Mouse (Mus musculus) neural tube, embryonic 14.5 days (tissue): Measurements from ENCODE around the gene Mettl7a1. TPM values are rescaled to one million over a fixed set of nuclear protein-coding genes. Genes with fewer than 3 reads are reported as not detected.
"Not testable (repeated sequence)": the region's sequence is repeated elsewhere in the genome, so short reads cannot be mapped to it uniquely, and the experiment has no call there.

Source experiments
- ATAC-seq: fragments of 200-750 bp; cut with Nextera tagmentation; 2 replicates; pipeline ENCODE4 v1.8.0; 2017; ENCODE audit warnings: low read depth, mild to moderate bottlenecking, moderate TSS enrichment, moderate library complexity
- H3K27ac ChIP-seq: fragments of 300-500 bp; sonication (generic); 2 replicates; pipeline ENCODE4 v1.5.1; 2014; ENCODE audit warnings: low read depth, mild to moderate bottlenecking, control low read depth, low read length, moderate library complexity, mixed read lengths
- H3K27me3 ChIP-seq: fragments of 300-500 bp; sonication (generic); 2 replicates; pipeline ENCODE4 v1.6.1; 2014; ENCODE audit warnings: low read length; ENCODE audit not compliant: control insufficient read depth, insufficient read depth
- H3K36me3 ChIP-seq: fragments of 300-500 bp; sonication (generic); 2 replicates; pipeline ENCODE4 v1.6.1; 2014; ENCODE audit warnings: low read length, mixed read lengths; ENCODE audit not compliant: control insufficient read depth, insufficient read depth
- H3K4me1 ChIP-seq: fragments of 300-500 bp; sonication (generic); 2 replicates; pipeline ENCODE4 v1.6.1; 2014; ENCODE audit warnings: low read length; ENCODE audit not compliant: control insufficient read depth, insufficient read depth
- H3K4me2 ChIP-seq: fragments of 300-500 bp; sonication (generic); 2 replicates; pipeline ENCODE4 v1.6.1; 2014; ENCODE audit warnings: mild to moderate bottlenecking, low read depth, low read length, control low read depth
- H3K4me3 ChIP-seq: fragments of 300-500 bp; sonication (generic); 2 replicates; pipeline ENCODE4 v1.5.1; 2014; ENCODE audit warnings: low read depth, low read length, control low read depth, mixed read lengths
- H3K9ac ChIP-seq: fragments of 300-500 bp; sonication (generic); replicated peaks from 2 replicates; pipeline ENCODE4 v1.6.1; 2014; ENCODE audit warnings: low read depth, mild to moderate bottlenecking, control low read depth, low read length, mixed read lengths
- H3K9me3 ChIP-seq: fragments of 300-500 bp; sonication (generic); 2 replicates; pipeline ENCODE4 v1.6.1; 2016; ENCODE audit warnings: low read length; ENCODE audit not compliant: control insufficient read depth
- WGBS: fragments of 180-500 bp; shearing (Covaris S2); extraction: QIAGEN DNeasy Blood & Tissue Kit; methylation state at CpG from one replicate; pipeline ENCODE4 v1.1.7; 2014; 5-methylcytosine and 5-hydroxymethylcytosine counted together
- polyA plus RNA-seq: library from polyadenylated mRNA; unstranded; fragments of >200 nt; fragmentation: Nextera tagmentation; extraction: Ambion mirVana; gene quantifications from 2 replicates; pipeline ENCODE4 v1.2.1, GENCODE M21; 2014

Gene Mettl7a1
- polyA plus RNA-seq, 1 experiment from 2014 or later = 3.6 TPM

DNA sequence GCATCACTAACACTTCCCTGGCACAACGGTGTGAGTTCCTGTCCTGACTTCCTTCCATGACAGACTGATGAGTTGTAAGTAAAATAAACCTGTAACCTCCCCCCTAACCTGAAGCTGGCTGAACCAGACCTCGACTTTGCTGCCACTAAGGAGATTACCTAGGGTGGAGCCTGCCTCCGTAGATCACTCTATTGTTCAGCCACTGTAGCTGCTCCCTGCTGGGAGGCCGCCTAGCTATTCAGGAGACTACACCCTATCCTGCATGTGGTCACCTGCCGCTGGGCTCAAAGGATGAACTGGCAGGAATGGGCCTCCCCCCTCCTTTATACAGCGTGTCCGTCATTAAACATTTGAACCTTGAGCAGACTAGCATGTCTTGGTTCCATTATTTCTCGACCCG, 34.2 kb upstream of the Mettl7a1 start:
- Histone ChIP-seq H3K9me3 (no peaks in the 10 kb centered on the region), H3K27me3 (no peaks in the 10 kb centered on the region), H3K4me1 (no peaks in the 10 kb centered on the region), H3K9ac (no peak overlapping the region), H3K4me3 (no peak overlapping the region), H3K4me2 (no peak overlapping the region), H3K36me3 (no peaks in the 10 kb centered on the region), H3K27ac (no peak overlapping the region)
- no peak for ATAC-seq
- 17% methylated on average over 9 of the region's 9 CpGs for WGBS

DNA sequence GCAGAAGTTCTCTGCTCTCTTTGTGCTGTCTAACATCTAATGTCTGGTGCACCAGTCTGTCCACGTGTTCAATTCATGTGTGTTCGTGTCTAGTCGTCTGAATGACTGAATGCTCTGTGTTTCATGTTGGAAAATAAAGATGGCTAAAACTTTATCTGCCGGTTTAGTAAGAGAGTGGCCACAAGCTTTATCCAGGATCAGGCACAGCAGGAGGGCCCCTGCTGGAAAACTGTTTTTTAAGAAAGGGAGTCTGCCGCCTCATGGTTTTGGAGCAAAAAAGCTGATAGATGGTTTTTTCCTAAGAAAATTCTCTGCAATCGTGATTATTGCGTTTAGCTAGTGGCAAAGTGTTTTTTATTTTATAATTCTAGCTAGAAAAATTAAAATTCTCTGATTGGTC, 33.3 kb upstream of the Mettl7a1 start:
- not testable (repeated sequence) for H3K36me3 ChIP-seq, H3K9ac ChIP-seq, ATAC-seq, H3K4me3 ChIP-seq, H3K27ac ChIP-seq, H3K4me2 ChIP-seq, H3K4me1 ChIP-seq, H3K9me3 ChIP-seq, H3K27me3 ChIP-seq
- 27% methylated on average over 7 of the region's 7 CpGs for WGBS

DNA sequence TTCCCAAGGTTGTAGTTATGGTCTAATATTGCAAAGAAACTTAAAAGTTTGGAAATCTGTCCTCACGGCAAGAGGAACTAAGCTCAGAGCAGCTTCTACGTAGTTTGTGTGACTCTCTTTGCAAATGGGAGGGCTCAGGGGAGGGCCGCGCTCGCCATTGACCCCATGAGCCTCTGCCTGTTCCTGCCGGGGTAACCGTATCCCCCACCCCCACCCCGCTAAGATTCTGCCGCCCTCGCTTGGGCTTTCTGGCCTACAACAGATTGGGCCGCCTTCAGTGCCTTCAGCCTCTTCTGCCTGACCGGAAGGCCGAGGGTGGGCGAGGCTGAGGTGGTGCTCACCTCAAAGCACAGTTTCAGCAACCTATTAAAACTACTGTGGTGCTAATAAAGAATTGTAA, 32.5 kb upstream of the Mettl7a1 start:
- no peak overlapping the region for H3K4me2 ChIP-seq
- H3K9ac ChIP-seq = no peak overlapping the region
- ATAC-seq = no peak
- H3K36me3 ChIP-seq = no peaks in the 10 kb centered on the region
- H3K27me3 ChIP-seq = no peaks in the 10 kb centered on the region
- H3K27ac ChIP-seq = no peak overlapping the region
- H3K4me1 ChIP-seq = no peaks in the 10 kb centered on the region
- WGBS = 72% methylated on average over 14 of the region's 14 CpGs
- H3K9me3 ChIP-seq = no peaks in the 10 kb centered on the region
- no peak overlapping the region for H3K4me3 ChIP-seq

DNA sequence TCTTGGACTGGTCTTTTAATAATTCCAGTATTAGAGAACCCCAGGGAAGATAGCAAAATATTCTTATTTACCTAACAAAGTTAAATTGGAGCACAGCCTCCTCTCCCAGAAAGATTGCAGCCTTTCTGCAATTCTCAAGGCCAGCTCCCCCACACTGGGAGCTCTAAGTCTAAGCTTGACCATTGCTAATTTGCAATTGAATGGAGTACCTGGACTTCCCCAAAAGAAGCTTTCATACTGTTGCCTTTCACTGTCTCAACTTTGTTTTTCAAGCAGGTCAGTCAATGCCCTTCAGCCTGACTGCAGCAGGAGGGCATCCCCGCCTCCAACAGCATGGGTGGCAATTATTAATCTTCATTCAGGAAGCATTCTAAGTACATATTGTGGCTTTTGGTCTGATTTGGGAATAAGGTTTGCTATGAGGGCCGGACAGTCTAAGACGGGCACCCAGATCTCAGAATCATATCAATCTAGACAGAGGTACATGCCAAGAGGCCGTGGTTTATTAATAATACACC, 30.1 kb upstream of the Mettl7a1 start:
- H3K27ac ChIP-seq, H3K4me2 ChIP-seq, H3K4me3 ChIP-seq, H3K27me3 ChIP-seq, H3K36me3 ChIP-seq, H3K9ac ChIP-seq, H3K4me1 ChIP-seq, ATAC-seq, H3K9me3 ChIP-seq: not testable (repeated sequence)
- 95% methylated on average over 4 of the region's 4 CpGs for WGBS

DNA sequence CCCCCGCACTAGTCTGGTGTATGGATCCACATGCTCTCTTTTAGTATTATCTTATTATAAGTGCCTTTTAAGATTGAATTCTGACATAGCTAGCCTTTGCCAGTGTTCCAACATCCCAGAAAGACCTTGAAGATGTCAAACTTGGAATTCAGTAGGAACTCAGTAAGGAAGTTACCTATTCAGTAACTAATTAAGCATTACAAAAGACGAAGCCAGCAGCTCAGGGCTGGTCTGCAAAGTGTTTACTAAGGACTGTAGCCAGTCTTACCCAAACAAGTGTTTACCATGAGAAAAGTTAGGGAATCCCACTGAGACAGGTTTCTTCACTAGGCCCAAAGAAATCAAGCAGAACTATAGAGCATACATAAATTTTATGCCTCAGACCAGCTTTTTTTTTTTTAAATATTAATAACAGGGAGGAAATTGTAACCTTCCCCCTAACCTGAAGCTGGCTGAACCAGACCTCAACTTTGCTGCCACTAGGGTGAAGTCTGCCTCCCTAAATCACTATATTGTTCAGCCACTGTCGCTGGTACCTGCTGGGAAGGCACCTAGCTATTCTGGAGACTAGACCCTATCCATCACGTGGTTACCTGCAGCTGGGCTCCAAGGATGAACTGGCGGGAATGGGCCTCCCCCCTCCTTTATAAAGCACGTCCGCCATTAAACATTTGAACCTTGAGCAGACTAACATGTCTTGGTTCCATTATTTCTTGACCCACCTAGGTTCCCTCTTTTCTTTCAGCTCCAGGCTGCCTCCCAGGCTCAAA, 29.0 kb upstream of the Mettl7a1 start:
- no peak for ATAC-seq
- 94% methylated on average over 7 of the region's 7 CpGs for WGBS
- no peak overlapping the region for H3K4me3 ChIP-seq
- no peaks in the 10 kb centered on the region for H3K36me3 ChIP-seq
- no peak overlapping the region for H3K27ac ChIP-seq
- H3K4me2 ChIP-seq = no peak overlapping the region
- H3K9ac ChIP-seq = no peak overlapping the region
- H3K4me1 ChIP-seq = no peaks in the 10 kb centered on the region
- H3K27me3 ChIP-seq = no peaks in the 10 kb centered on the region
- no peaks in the 10 kb centered on the region for H3K9me3 ChIP-seq

DNA sequence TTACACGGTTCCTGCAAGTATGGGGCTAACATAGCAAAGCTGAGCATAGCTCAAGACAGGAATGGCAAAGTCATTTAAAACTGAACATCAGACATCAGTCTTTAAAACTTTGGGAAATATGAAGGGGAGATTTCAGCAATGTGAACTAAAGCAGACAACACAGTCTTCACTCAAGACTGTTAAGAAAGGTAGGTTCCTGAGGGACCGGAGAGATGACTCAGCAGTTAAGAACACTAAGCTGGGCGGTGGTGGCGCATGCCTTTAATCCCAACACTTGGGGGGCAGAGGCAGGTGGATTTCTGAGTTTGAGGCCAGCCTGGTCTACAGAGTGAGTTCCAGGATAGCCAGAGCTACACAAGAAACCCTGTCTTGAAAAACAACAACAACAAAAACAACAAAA, 27.5 kb upstream of the Mettl7a1 start:
- H3K9me3 ChIP-seq = no peaks in the 10 kb centered on the region
- H3K4me2 ChIP-seq = no peak overlapping the region
- no peak overlapping the region for H3K27ac ChIP-seq
- H3K4me1 ChIP-seq = no peaks in the 10 kb centered on the region
- 91% methylated on average over 4 of the region's 4 CpGs for WGBS
- no peak for ATAC-seq
- H3K36me3 ChIP-seq = no peaks in the 10 kb centered on the region
- no peak overlapping the region for H3K4me3 ChIP-seq
- H3K27me3 ChIP-seq = no peaks in the 10 kb centered on the region
- no peak overlapping the region for H3K9ac ChIP-seq

DNA sequence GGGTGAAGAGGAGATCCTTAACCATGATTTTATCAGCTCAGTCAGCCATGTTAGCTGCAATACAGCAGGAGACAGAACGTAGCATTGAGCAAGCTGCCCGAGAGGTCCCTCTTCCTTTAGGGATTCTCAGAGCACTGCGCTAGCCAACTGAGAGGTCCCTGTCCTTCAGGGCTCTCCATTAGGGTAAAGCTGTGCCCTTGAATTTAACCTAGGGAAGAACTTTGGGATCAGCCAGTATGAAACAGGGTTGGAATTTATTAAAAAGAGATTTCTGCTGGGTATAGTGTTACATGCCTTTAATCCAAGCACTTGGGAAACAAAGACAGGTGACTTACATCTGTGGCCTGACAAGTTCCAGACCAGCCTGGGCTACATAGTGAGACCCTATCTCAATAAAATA, 26.4 kb upstream of the Mettl7a1 start:
- no peaks in the 10 kb centered on the region for H3K27me3 ChIP-seq
- no peaks in the 10 kb centered on the region for H3K4me1 ChIP-seq
- H3K36me3 ChIP-seq = no peaks in the 10 kb centered on the region
- no peak overlapping the region for H3K9ac ChIP-seq
- H3K4me2 ChIP-seq = no peak overlapping the region
- 88% methylated on average over 3 of the region's 3 CpGs for WGBS
- H3K9me3 ChIP-seq = no peaks in the 10 kb centered on the region
- no peak overlapping the region for H3K4me3 ChIP-seq
- H3K27ac ChIP-seq = no peak overlapping the region
- no peak for ATAC-seq

DNA sequence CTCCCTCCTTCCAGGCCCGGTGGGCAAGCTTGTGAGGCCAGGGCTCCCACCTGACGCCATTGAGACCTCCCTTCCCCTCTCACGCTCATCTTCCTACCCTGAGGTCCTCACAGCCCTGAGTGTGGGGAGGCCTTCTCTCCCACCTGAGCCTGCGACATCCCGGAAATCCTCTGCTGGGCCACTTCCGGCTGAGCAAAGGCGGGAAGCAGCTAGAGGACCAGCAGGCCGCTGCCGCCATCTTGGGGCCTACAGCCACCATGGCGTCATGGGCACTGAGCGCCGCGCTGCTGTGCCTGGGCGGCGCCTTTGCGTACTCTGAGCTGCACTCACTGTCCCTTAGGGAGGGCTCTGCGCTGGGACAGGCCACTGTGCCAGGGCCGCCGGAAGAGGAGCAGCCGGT, 23.3 kb upstream of the Mettl7a1 start, which contains the start of gene Tmprss12:
Gene Tmprss12, plus strand, starts transcription at position 212 of the 400 bp plus-strand sequence.
- no peak within 1 kb of the TSS for H3K4me3 ChIP-seq
- H3K4me2 ChIP-seq = no peak within 1 kb of the TSS
- no peak within 1 kb of the TSS for H3K9ac ChIP-seq
- ATAC-seq = no peak
- H3K9me3 ChIP-seq = no peaks in the 10 kb centered on the region
- no peaks in the 10 kb centered on the region for H3K27me3 ChIP-seq
- 96% methylated on average over 20 of the region's 20 CpGs for WGBS
- no peak within 1 kb of the TSS for H3K27ac ChIP-seq
- H3K36me3 ChIP-seq = no peaks in the 10 kb centered on the region
- H3K4me1 ChIP-seq = no peaks in the 10 kb centered on the region

DNA sequence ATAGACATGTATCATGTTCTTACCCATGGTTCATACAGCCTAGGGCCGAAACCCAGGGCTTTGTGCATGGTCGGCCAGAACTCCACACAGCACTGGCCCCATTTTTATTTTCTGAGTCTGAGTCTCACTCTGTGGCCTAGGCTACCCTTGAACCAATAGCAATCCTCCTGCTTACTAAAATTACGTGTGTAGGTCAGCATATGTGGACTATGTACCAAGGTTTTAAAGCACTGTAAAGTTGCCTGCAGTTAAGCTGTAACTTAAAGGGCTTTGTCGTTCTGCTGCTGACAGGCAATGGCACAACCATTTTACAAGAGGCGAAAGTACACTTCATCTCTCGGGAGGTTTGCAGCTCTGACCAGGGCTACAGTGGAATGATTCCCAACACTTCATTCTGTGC, 15.0 kb upstream of the Mettl7a1 start:
- no peak overlapping the region for H3K4me3 ChIP-seq
- H3K4me2 ChIP-seq = no peak overlapping the region
- 94% methylated on average over 6 of the region's 6 CpGs for WGBS
- H3K4me1 ChIP-seq = no peaks in the 10 kb centered on the region
- no peaks in the 10 kb centered on the region for H3K9me3 ChIP-seq
- H3K27me3 ChIP-seq = no peaks in the 10 kb centered on the region
- no peak overlapping the region for H3K27ac ChIP-seq
- H3K36me3 ChIP-seq = no peaks in the 10 kb centered on the region
- no peak for ATAC-seq
- H3K9ac ChIP-seq = no peak overlapping the region
